Mouse (Mus musculus): ENCODE measurements around the gene Pgap2. TPM values are rescaled to one million over a fixed set of nuclear protein-coding genes. Genes with fewer than 3 reads are reported as not detected.

Gene Pgap2
- total and polyA plus RNA-seq, 3 experiments, result 21.1 to 91.1 TPM; not detected in 1

DNA sequence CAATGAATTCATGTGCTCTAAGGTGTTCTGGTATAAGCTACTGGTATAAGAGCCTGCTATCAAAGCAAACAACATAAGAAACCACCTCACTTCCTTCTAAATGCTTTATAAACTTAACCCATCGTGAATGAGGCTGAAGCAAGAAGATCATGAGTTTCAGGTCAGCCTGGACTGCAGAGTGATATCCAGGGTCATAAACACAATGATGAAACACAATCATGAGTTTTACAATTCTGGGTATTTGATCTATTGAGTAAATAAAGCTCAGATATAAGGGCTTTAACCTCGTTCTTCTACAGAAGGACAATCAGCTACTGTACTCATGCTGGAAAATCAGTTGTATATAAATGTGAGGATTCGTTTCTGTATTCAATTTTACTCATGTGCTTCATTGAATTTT, 26.2 kb upstream of the Pgap2 start:
- Histone ChIP-seq H3K9ac (ENCODE audit: control insufficient read depth, low read depth, low read length, poor library complexity, severe bottlenecking) (no peak overlapping the region), H3K4me1 (ENCODE audit: control insufficient read depth in 1 of 2, insufficient read depth in 2 of 2, low read length in 2 of 2) (no peaks in the 10 kb centered on the region), H3K79me2 (ENCODE audit: control insufficient read depth, insufficient read depth, low read length, poor library complexity) (no peaks in the 10 kb centered on the region), H3K9me3 (replicated peaks; ENCODE audit: insufficient read depth, low read length) (no peaks in the 10 kb centered on the region), H3K4me3 (ENCODE audit: control insufficient read depth in 1 of 2, insufficient read depth in 1 of 2, low read depth in 2 of 2, low read length in 2 of 2) (no peak overlapping the region), H3K36me3 (ENCODE audit: control insufficient read depth in 1 of 2, insufficient read depth in 2 of 2, low read length in 2 of 2) (peaks cover 0 to 49% of the 10 kb centered on the region in 2 experiments; a peak in 2 of 4 replicates), H3K27me3 (ENCODE audit: control insufficient read depth in 1 of 2, insufficient read depth in 2 of 2, low read length in 2 of 2) (no peaks in the 10 kb centered on the region), H3K27ac (ENCODE audit: control insufficient read depth, low read depth, low read length) (no peak overlapping the region)
- TF ChIP-seq RCOR1 (IDR thresholded peaks at IDR 0.05; ENCODE audit: low read depth, low read length) (no peak), USF2 (IDR thresholded peaks at IDR 0.05; ENCODE audit: borderline replicate concordance in 1 of 2, insufficient read depth in 1 of 2, low read depth in 1 of 2, low read length in 2 of 2) (no peak), TCF12 (IDR thresholded peaks at IDR 0.05; ENCODE audit: low read depth, low read length) (no peak), CHD1 (IDR thresholded peaks at IDR 0.05; ENCODE audit: low read depth, low read length) (no peak), EP300 (IDR thresholded peaks at IDR 0.05; ENCODE audit: low read depth in 1 of 2, low read length in 2 of 2) (no peak), E2F4 (IDR thresholded peaks at IDR 0.05; ENCODE audit: borderline replicate concordance, low read depth, low read length) (no peak), CTCF (IDR thresholded peaks at IDR 0.05 in 2 of 3, conservative IDR thresholded peaks at IDR 0.05 in 1 of 3; ENCODE audit: control insufficient read depth in 1 of 3, insufficient read depth in 1 of 3, low read depth in 2 of 3, low read length in 3 of 3, poor library complexity in 1 of 3, severe bottlenecking in 1 of 3) (no peak), HCFC1 (IDR thresholded peaks at IDR 0.05; ENCODE audit: low read depth, low read length) (no peak), KAT2A (conservative IDR thresholded peaks at IDR 0.05; ENCODE audit: low read depth, low read length) (no peak), UBTF (IDR thresholded peaks at IDR 0.05; ENCODE audit: borderline replicate concordance, insufficient read depth, low read depth, low read length) (no peak), ZKSCAN1 (IDR thresholded peaks at IDR 0.05; ENCODE audit: low read depth, low read length) (no peak), POLR2AphosphoS2 (IDR thresholded peaks at IDR 0.05; ENCODE audit: low read length) (no peak), MYC (IDR thresholded peaks at IDR 0.05; ENCODE audit: low read depth, low read length) (no peak)
- no peak for DNase-seq (ENCODE audit: low read depth, low spot score)

DNA sequence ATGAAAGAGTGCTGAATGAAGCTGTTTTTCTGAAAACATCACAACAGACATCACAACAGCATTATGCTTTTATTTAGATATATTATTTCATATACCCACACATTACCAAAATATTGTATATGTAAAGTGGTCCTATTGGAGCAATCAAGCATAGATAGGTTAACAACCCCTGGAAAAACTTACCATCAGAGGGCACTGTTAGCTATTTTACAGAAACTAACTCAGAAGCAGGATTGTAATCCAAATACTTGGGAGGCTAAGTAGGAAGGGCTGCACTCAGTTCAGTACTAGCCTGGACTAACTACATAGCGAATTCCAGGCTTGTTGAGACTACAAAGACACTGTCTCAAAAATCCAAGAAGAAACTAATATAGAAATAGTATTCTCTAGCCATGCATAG, 17.7 kb upstream of the Pgap2 start:
- no peaks in the 10 kb centered on the region; a peak in 1 of 4 replicates for H3K4me1 ChIP-seq (ENCODE audit: control insufficient read depth in 1 of 2, insufficient read depth in 2 of 2, low read length in 2 of 2)
- TF ChIP-seq SMC3 (IDR thresholded peaks at IDR 0.05; ENCODE audit: low read depth, low read length) (0 out of 2 replicates have a peak, but pooled peaks have one; percentile 28), ETS1 (IDR thresholded peaks at IDR 0.05; ENCODE audit: low read depth, low read length) (no peak), CTCF (IDR thresholded peaks at IDR 0.05 in 2 of 3, conservative IDR thresholded peaks at IDR 0.05 in 1 of 3; ENCODE audit: control insufficient read depth in 1 of 3, insufficient read depth in 1 of 3, low read depth in 2 of 3, low read length in 3 of 3, poor library complexity in 1 of 3, severe bottlenecking in 1 of 3) (peak in 1 of 3 experiments; percentile 34; a peak in 2 of 6 replicates), RAD21 (IDR thresholded peaks at IDR 0.05; ENCODE audit: low read depth, low read length) (peak; percentile 14)
- no peak overlapping the region for H3K27ac ChIP-seq (ENCODE audit: control insufficient read depth, low read depth, low read length)
- no peak overlapping the region for H3K9ac ChIP-seq (ENCODE audit: control insufficient read depth, low read depth, low read length, poor library complexity, severe bottlenecking)
- no peak for DNase-seq (ENCODE audit: low read depth, low spot score)
- H3K9me3 ChIP-seq (replicated peaks; ENCODE audit: insufficient read depth, low read length), result no peaks in the 10 kb centered on the region
- no peaks in the 10 kb centered on the region for H3K27me3 ChIP-seq (ENCODE audit: control insufficient read depth in 1 of 2, insufficient read depth in 2 of 2, low read length in 2 of 2)
- H3K36me3 ChIP-seq (ENCODE audit: control insufficient read depth in 1 of 2, insufficient read depth in 2 of 2, low read length in 2 of 2), result peaks cover 0 to 39% of the 10 kb centered on the region in 2 experiments; a peak in 3 of 4 replicates
- H3K79me2 ChIP-seq (ENCODE audit: control insufficient read depth, insufficient read depth, low read length, poor library complexity), result peaks cover 4% of the 10 kb centered on the region
- no peak overlapping the region for H3K4me3 ChIP-seq (ENCODE audit: control insufficient read depth in 1 of 2, insufficient read depth in 1 of 2, low read depth in 2 of 2, low read length in 2 of 2)
